Mouse (Mus musculus): ENCODE results near the gene Zfp853.

DNA sequence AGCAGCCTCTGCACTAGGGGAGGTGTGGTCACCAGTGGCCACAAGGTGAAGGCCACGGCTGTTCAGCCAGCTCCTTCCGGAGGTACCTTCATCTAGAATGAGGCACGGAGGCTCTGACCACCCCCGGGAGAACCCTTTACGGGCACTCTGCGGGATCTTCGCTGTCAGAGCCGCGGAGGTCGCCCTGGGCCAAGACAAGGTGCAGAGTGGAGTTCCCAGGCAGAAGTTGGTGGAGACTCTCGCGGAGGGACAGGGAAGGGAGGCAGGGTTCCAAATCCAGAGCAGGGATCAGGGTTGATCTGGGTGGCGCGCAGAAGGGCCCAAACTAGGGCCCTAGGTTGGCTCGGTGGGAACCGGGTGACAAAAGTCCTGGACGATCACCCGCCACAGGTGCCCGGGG is 544 bp downstream of the Zfp853 start:
- TF ChIP-seq POLR2A (IDR thresholded peaks at IDR 0.05; ENCODE audit: insufficient read depth, low read length), result no peak
- no peak for TF ChIP-seq CTCF (IDR thresholded peaks at IDR 0.05; ENCODE audit: low read depth, low read length)
- no peak for TF ChIP-seq EP300 (IDR thresholded peaks at IDR 0.05; ENCODE audit: insufficient read depth, low read depth, low read length)

Measured in ES-Bruce4 (cell line).